Mouse (Mus musculus) urinary bladder, adult 18-20 months (tissue): Measurements from ENCODE around the gene Abcc9.

ENCODE experiments used
- DNase-seq, 2 experiments: peaks; one replicate each; pipeline ENCODE4 v3.0.0; 2022; ENCODE audit warnings: low spot score in 2 of 2, mixed read lengths in 2 of 2

Abcc9 gene

GRCm38 (mm10) chr6:142614324-142614723, 87.8 kb downstream of the Abcc9 start:
- DNase-seq: no peak

- no peak for DNase-seq
Measured at GRCm38 (mm10) chr6:142612366-142612765, 89.7 kb downstream of the Abcc9 start.

- DNase-seq: no peak
Measured at GRCm38 (mm10) chr6:142609401-142610373, 92.4 kb downstream of the Abcc9 start.

- no peak for DNase-seq
Measured at GRCm38 (mm10) chr6:142607080-142607479, 95.0 kb downstream of the Abcc9 start.

- DNase-seq: no peak
Measured at GRCm38 (mm10) chr6:142602772-142603171, 99.3 kb downstream of the Abcc9 start.

- DNase-seq: no peak
Measured at GRCm38 (mm10) chr6:142578831-142579230, 123.3 kb downstream of the Abcc9 start.

- no peak for DNase-seq
Measured at GRCm38 (mm10) chr6:142577801-142578200, 124.3 kb downstream of the Abcc9 start.

GRCm38 (mm10) chr6:142572876-142573275, 129.2 kb downstream of the Abcc9 start:
- no peak for DNase-seq

GRCm38 (mm10) chr6:142571629-142572360, 130.3 kb downstream of the Abcc9 start:
- no peak for DNase-seq

GRCm38 (mm10) chr6:142571055-142571618, 131.0 kb downstream of the Abcc9 start, which contains the start of gene Kcnj8:
Kcnj8 (minus strand) TSS chr6:142571614.
- peak; percentile 43 to 65 for DNase-seq

- no peak for DNase-seq
Measured at GRCm38 (mm10) chr6:142570046-142570770, 131.9 kb downstream of the Abcc9 start.

GRCm38 (mm10) chr6:142568713-142569357, 133.3 kb downstream of the Abcc9 start:
- DNase-seq: no peak

GRCm38 (mm10) chr6:142567452-142567851, 134.7 kb downstream of the Abcc9 start:
- no peak for DNase-seq

- DNase-seq: no peak
Measured at GRCm38 (mm10) chr6:142564746-142565145, 137.4 kb downstream of the Abcc9 start.

- DNase-seq: no peak
Measured at GRCm38 (mm10) chr6:142561151-142561550, 141.0 kb downstream of the Abcc9 start.

- no peak for DNase-seq
Measured at GRCm38 (mm10) chr6:142558772-142559679, 143.1 kb downstream of the Abcc9 start.

- DNase-seq: no peak
Measured at GRCm38 (mm10) chr6:142558076-142558475, 144.0 kb downstream of the Abcc9 start.

- no peak for DNase-seq
Measured at GRCm38 (mm10) chr6:142555988-142556387, 146.1 kb downstream of the Abcc9 start.

GRCm38 (mm10) chr6:142551482-142551881, 150.6 kb downstream of the Abcc9 start:
- no peak for DNase-seq

- DNase-seq: no peak
Measured at GRCm38 (mm10) chr6:142550871-142551270, 151.2 kb downstream of the Abcc9 start.
